Mouse (Mus musculus): Measurements from ENCODE around the gene Rcc1. TPM values are rescaled to one million over a fixed set of nuclear protein-coding genes. Genes with fewer than 3 reads are reported as not detected.

Rcc1 gene
- polyA plus RNA-seq, 1 experiment from 2014 or later, result 25.6 TPM

Other genes with a start within 250 kb of the Rcc1 start
- not detected in 2 replicates for gene Oprd1, start 209.1 kb downstream of the Rcc1 start, polyA plus RNA-seq (2015; fragmentation: Nextera tagmentation; extraction: Ambion mirVana)
- 26.9 and 27.6 TPM in 2 replicates for gene Ythdf2, start 141.3 kb downstream of the Rcc1 start, polyA plus RNA-seq (2015; fragmentation: Nextera tagmentation; extraction: Ambion mirVana)
- 6.9 and 8.9 TPM in 2 replicates for gene Gmeb1, start 92.0 kb downstream of the Rcc1 start, polyA plus RNA-seq (2015; fragmentation: Nextera tagmentation; extraction: Ambion mirVana)
- gene Taf12, start 79.2 kb downstream of the Rcc1 start, polyA plus RNA-seq (2015; fragmentation: Nextera tagmentation; extraction: Ambion mirVana), result 27.8 and 28.2 TPM in 2 replicates
- 0.30 and 0.73 TPM in 2 replicates for gene Rab42, start 50.2 kb downstream of the Rcc1 start, polyA plus RNA-seq (2015; fragmentation: Nextera tagmentation; extraction: Ambion mirVana)
- gene Trnau1ap, start 24.1 kb downstream of the Rcc1 start, polyA plus RNA-seq (2015; fragmentation: Nextera tagmentation; extraction: Ambion mirVana), result 30.4 and 33.8 TPM in 2 replicates
- gene Phactr4, start 68.9 kb upstream of the Rcc1 start, polyA plus RNA-seq (2015; fragmentation: Nextera tagmentation; extraction: Ambion mirVana), result 6.2 and 7.7 TPM in 2 replicates
- gene Med18, start 110.3 kb upstream of the Rcc1 start, polyA plus RNA-seq (2015; fragmentation: Nextera tagmentation; extraction: Ambion mirVana), result 8.0 and 10.1 TPM in 2 replicates
- gene Sesn2, start 156.9 kb upstream of the Rcc1 start, polyA plus RNA-seq (2015; fragmentation: Nextera tagmentation; extraction: Ambion mirVana), result 7.3 and 8.7 TPM in 2 replicates
- 935 and 945 TPM in 2 replicates for gene Atpif1, start 180.1 kb upstream of the Rcc1 start, polyA plus RNA-seq (2015; fragmentation: Nextera tagmentation; extraction: Ambion mirVana)
- gene Dnajc8, start 181.9 kb upstream of the Rcc1 start, polyA plus RNA-seq (2015; fragmentation: Nextera tagmentation; extraction: Ambion mirVana), result 70.7 and 71.5 TPM in 2 replicates
- 1.0 and 1.3 TPM in 2 replicates for gene Ptafr, start 210.5 kb upstream of the Rcc1 start, polyA plus RNA-seq (2015; fragmentation: Nextera tagmentation; extraction: Ambion mirVana)